Comparison of ENCODE assay signal across 13 mouse cellular contexts in genomic region chr4:22482756-22483280, GRCm38 (mm10). TPM values are rescaled to one million over a fixed set of nuclear protein-coding genes. Genes with fewer than 3 reads are reported as not detected.
A peak's percentile ranks its signal among the peaks of the same experiment; 100 is the strongest.
DNase-seq lines count a peak whose midpoint lies in the region; ATAC-seq and TF ChIP-seq lines count a peak whose summit lies in the region.
"Had no signal": no experiment of that assay in that cellular context is flagged by ENCODE, and none has a peak within 500 bp of the region (broad histone marks: within the 10 kb centered on the region; RNA-seq: fewer than 3 reads in every experiment).

No protein-coding gene starts in this region.

- H3K9ac ChIP-seq in kidney, postnatal 0 days (ENCODE audit: low read depth, low read length), result no peak overlapping the region
- H3K9ac ChIP-seq in hindbrain, embryonic 16.5 days (ENCODE audit: low read depth, low read length), result no peak overlapping the region
- H3K9ac ChIP-seq in neural tube, embryonic 13.5 days, result peak overlapping the region; percentile 75

- H3K27me3 ChIP-seq in kidney, postnatal 0 days (ENCODE audit: insufficient read depth, low read length), result peaks cover 87% of the 10 kb centered on the region
- peaks cover 99% of the 10 kb centered on the region for H3K27me3 ChIP-seq in forebrain, embryonic 10.5 days (ENCODE audit: poor library complexity, severe bottlenecking)
- no peaks in the 10 kb centered on the region for H3K27me3 ChIP-seq in hindbrain, embryonic 16.5 days (replicated peaks; ENCODE audit: control insufficient read depth, insufficient read depth, low read length)
- peaks cover 3% of the 10 kb centered on the region; the same call in 1 of the 2 replicates for H3K27me3 ChIP-seq in neural tube, embryonic 13.5 days

- H3K4me3 ChIP-seq in kidney, postnatal 0 days (replicated peaks; ENCODE audit: low read depth, low read length), result no peak overlapping the region
- H3K4me3 ChIP-seq in forebrain, embryonic 10.5 days, result peak overlapping the region; percentile 87
- peak overlapping the region; percentile 31 for H3K4me3 ChIP-seq in hindbrain, embryonic 16.5 days (ENCODE audit: low read length)
- H3K4me3 ChIP-seq in neural tube, embryonic 13.5 days, result peak overlapping the region; percentile 87

- no peaks in the 10 kb centered on the region for H3K36me3 ChIP-seq in kidney, postnatal 0 days (ENCODE audit: insufficient read depth, low read length)
- no peaks in the 10 kb centered on the region for H3K36me3 ChIP-seq in forebrain, embryonic 10.5 days (replicated peaks)
- no peaks in the 10 kb centered on the region for H3K36me3 ChIP-seq in hindbrain, embryonic 16.5 days (ENCODE audit: control insufficient read depth, insufficient read depth, low read length)
- H3K36me3 ChIP-seq in neural tube, embryonic 13.5 days, result no peaks in the 10 kb centered on the region

- TF ChIP-seq CTCF in kidney, postnatal 0 days (IDR thresholded peaks at IDR 0.05; ENCODE audit: low read depth), result peak; percentile 53

- H3K4me1 ChIP-seq in kidney, postnatal 0 days (replicated peaks; ENCODE audit: insufficient read depth, low read length), result peaks cover 2% of the 10 kb centered on the region; the same call in 1 of the 2 replicates
- H3K4me1 ChIP-seq in forebrain, embryonic 10.5 days, result peaks cover 58% of the 10 kb centered on the region
- H3K4me1 ChIP-seq in hindbrain, embryonic 16.5 days (ENCODE audit: control insufficient read depth, insufficient read depth, low read depth, low read length), result peaks cover 22% of the 10 kb centered on the region
- peaks cover 49% of the 10 kb centered on the region for H3K4me1 ChIP-seq in neural tube, embryonic 13.5 days (replicated peaks)

- no peak overlapping the region for H3K27ac ChIP-seq in kidney, postnatal 0 days
- H3K27ac ChIP-seq in forebrain, embryonic 10.5 days, result no peak overlapping the region; the same call in 1 of the 2 replicates
- no peak overlapping the region for H3K27ac ChIP-seq in hindbrain, embryonic 16.5 days (ENCODE audit: low read depth, low read length)
- H3K27ac ChIP-seq in neural tube, embryonic 13.5 days (replicated peaks), result 0 out of 2 replicates have a peak overlapping the region, but pooled peaks have one; percentile 19
- H3K27ac ChIP-seq: macrophage had no signal

- WGBS in kidney, postnatal 0 days, result 11% methylated on average over 7 of the region's 7 CpGs
- 10% methylated on average over 7 of the region's 7 CpGs for WGBS in forebrain, embryonic 10.5 days
- WGBS in hindbrain, embryonic 16.5 days, result 11% methylated on average over 7 of the region's 7 CpGs
- WGBS in neural tube, embryonic 13.5 days, result 7% methylated on average over 7 of the region's 7 CpGs

- H3K9me3 ChIP-seq in kidney, postnatal 0 days (replicated peaks; ENCODE audit: low read length), result no peaks in the 10 kb centered on the region
- no peaks in the 10 kb centered on the region for H3K9me3 ChIP-seq in forebrain, embryonic 10.5 days
- no peaks in the 10 kb centered on the region for H3K9me3 ChIP-seq in hindbrain, embryonic 16.5 days (ENCODE audit: control insufficient read depth, low read length)
- no peaks in the 10 kb centered on the region for H3K9me3 ChIP-seq in neural tube, embryonic 13.5 days

- DNase-seq in kidney, postnatal 0 days (ENCODE audit: low spot score), result no peak
- DNase-seq in kidney, postnatal 36 days, result no peak
- DNase-seq in forebrain, embryonic 10.5 days (ENCODE audit: extremely low spot score, low spot score), result no peak
- DNase-seq in thymus, adult 18-20 months, result no peak
- no peak for DNase-seq in liver
- no peak for DNase-seq in spleen, postnatal 4 days (ENCODE audit: low spot score in 2 of 2)
- DNase-seq: B cell, adult 2 months; heart, adult 11 months had no signal

- no peak overlapping the region for H3K4me2 ChIP-seq in kidney, postnatal 0 days (ENCODE audit: low read length)
- H3K4me2 ChIP-seq in hindbrain, embryonic 16.5 days (ENCODE audit: low read length), result peak overlapping the region; percentile 86
- peak overlapping the region; percentile 97 for H3K4me2 ChIP-seq in neural tube, embryonic 13.5 days
- H3K4me2 ChIP-seq: liver, embryonic 11.5 days had no signal

- no peak for ATAC-seq in kidney, postnatal 0 days (replicated peaks; ENCODE audit: low FRiP score, low read depth)
- ATAC-seq in hindbrain, embryonic 16.5 days, result no peak
- ATAC-seq in neural tube, embryonic 13.5 days (ENCODE audit: low read depth), result no peak
- ATAC-seq: inflammation-experienced regulatory T-cells, adult 6 months had no signal

RNA-seq across cellular contexts. Expression of gene Pou3f2, which starts 5.3 kb away (rescaled TPM):
- not detected in 2 replicates for polyA plus RNA-seq in kidney, postnatal 0 days (2015; fragmentation: Nextera tagmentation; extraction: Ambion mirVana)
- 13.3 and 14.6 TPM in 2 replicates for polyA plus RNA-seq in forebrain, embryonic 10.5 days (2016; fragmentation: Nextera tagmentation; extraction: Ambion mirVana)
- polyA plus RNA-seq in hindbrain, embryonic 16.5 days (2015; fragmentation: Nextera tagmentation; extraction: Ambion mirVana), result 15.3 and 18.5 TPM in 2 replicates
- 20.8 and 25.0 TPM in 2 replicates for polyA plus RNA-seq in neural tube, embryonic 13.5 days (2015; fragmentation: Nextera tagmentation; extraction: Ambion mirVana)
- polyA plus RNA-seq: macrophage had no signal

Comparison
In these comparisons a context has a peak if more than half of its experiments do, and no peak if none do; other contexts are left out.
1. RNA of gene Pou3f2, which starts 5.3 kb away (polyA plus RNA-seq): 20.8 to 25.0 TPM in neural tube, embryonic 13.5 days, 15.3 to 18.5 TPM in hindbrain, embryonic 16.5 days and 13.3 to 14.6 TPM in forebrain, embryonic 10.5 days; not detected in kidney, postnatal 0 days; every median in the first group is over 10 times any median in the second.